Mouse (Mus musculus): ENCODE measurements around the gene Gipr. TPM values are rescaled to one million over a fixed set of nuclear protein-coding genes. Genes with fewer than 3 reads are reported as not detected.
A peak's percentile ranks its signal among the peaks of the same experiment; 100 is the strongest.

Gene Gipr
- polyA plus RNA-seq, 2 experiments, result 1.1 TPM; not detected in 1

DNA sequence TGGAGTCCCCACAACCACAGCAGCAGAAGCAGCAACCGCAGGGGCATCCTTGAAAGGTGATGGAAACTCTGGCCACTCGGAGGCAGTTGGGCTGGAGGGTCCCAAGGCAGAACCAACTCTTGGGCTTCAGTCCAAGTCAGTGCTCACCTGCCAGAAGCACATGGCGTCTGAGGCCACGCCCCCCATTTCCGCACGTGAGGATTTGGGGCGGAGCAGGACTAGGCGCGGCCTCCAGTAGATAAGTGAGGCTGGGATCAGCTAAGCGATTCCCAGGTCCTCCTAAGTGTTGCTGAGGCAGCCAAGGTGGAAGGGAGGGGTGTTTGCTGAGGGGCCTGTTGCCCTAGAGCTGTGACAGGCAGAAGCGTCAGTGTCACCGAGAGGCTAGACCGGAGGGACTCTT is 949 bp downstream of the Gipr start:
- TF ChIP-seq POLR2A (IDR thresholded peaks at IDR 0.05; ENCODE audit: borderline replicate concordance, extremely low read depth, insufficient read depth, insufficient read length), result no peak
- DNase-seq (ENCODE audit: low spot score), result no peak
- Histone ChIP-seq H3K4me1 (ENCODE audit: control insufficient read depth, insufficient read depth, low read length) (peaks cover 19% of the 10 kb centered on the region; the same call in 1 of the 2 replicates), H3K9me3 (ENCODE audit: control insufficient read depth, low read length) (no peaks in the 10 kb centered on the region), H3K27ac (replicated peaks; ENCODE audit: low read depth, low read length) (no peak overlapping the region), H3K4me2 (replicated peaks; ENCODE audit: low read depth, low read length, severe bottlenecking) (peak overlapping the region; percentile 37), H3K9ac (ENCODE audit: low read depth, low read length, severe bottlenecking) (no peak overlapping the region), H3K4me3 (replicated peaks; ENCODE audit: low read length) (no peak overlapping the region), H3K27me3 (ENCODE audit: control insufficient read depth, insufficient read depth, low read length) (peaks cover 13% of the 10 kb centered on the region), H3K36me3 (ENCODE audit: control insufficient read depth, insufficient read depth, low read length) (no peaks in the 10 kb centered on the region)
- 4% methylated on average over 13 of the region's 13 CpGs for WGBS
- no peak for ATAC-seq (ENCODE audit: low FRiP score, low read depth)

GRCm38 (mm10) chr7:19164189-19164588 is 1.7 kb downstream of the Gipr start:
- H3K27ac ChIP-seq (replicated peaks; ENCODE audit: low read depth, low read length), result no peak overlapping the region
- peak overlapping the region; percentile 14 for H3K4me3 ChIP-seq (replicated peaks; ENCODE audit: low read length)
- no peaks in the 10 kb centered on the region for H3K36me3 ChIP-seq (ENCODE audit: control insufficient read depth, insufficient read depth, low read length)
- DNase-seq (ENCODE audit: low spot score) (peak; percentile 49), ATAC-seq (ENCODE audit: low FRiP score, low read depth) (peak; percentile 78)
- H3K4me1 ChIP-seq (ENCODE audit: control insufficient read depth, insufficient read depth, low read length), result peaks cover 19% of the 10 kb centered on the region; the same call in 1 of the 2 replicates
- no peaks in the 10 kb centered on the region for H3K9me3 ChIP-seq (ENCODE audit: control insufficient read depth, low read length)
- TF ChIP-seq POLR2A (IDR thresholded peaks at IDR 0.05; ENCODE audit: borderline replicate concordance, extremely low read depth, insufficient read depth, insufficient read length), result no peak
- WGBS, result 0% methylated on average over 6 of the region's 6 CpGs
- H3K27me3 ChIP-seq (ENCODE audit: control insufficient read depth, insufficient read depth, low read length), result peaks cover 21% of the 10 kb centered on the region
- peak overlapping the region; percentile 37 for H3K4me2 ChIP-seq (replicated peaks; ENCODE audit: low read depth, low read length, severe bottlenecking)
- H3K9ac ChIP-seq (ENCODE audit: low read depth, low read length, severe bottlenecking), result no peak overlapping the region

DNA sequence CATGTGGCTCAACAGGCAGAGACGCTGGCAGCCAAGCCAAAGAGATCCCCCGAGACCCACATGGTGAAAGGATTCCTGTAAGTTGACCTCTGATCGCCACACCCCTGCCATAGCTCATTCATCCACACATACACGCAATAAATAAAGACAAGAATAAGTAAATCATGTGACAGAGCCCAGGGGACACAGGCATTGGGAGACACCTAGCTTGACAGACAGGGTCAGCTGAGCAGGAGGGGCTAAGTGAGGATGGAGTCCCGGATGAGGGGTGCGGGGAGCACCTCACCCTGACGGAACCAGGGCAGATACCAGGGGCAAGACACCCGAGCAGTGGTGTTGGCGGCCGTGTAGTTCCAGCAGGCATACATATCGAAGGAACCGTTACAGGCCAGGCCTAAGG is 2.2 kb downstream of the Gipr start:
- no peaks in the 10 kb centered on the region for H3K9me3 ChIP-seq (ENCODE audit: control insufficient read depth, low read length)
- H3K27ac ChIP-seq (replicated peaks; ENCODE audit: low read depth, low read length), result no peak overlapping the region
- H3K4me3 ChIP-seq (replicated peaks; ENCODE audit: low read length), result 0 out of 2 replicates have a peak overlapping the region, but pooled peaks have one; percentile 14
- H3K36me3 ChIP-seq (ENCODE audit: control insufficient read depth, insufficient read depth, low read length), result no peaks in the 10 kb centered on the region
- DNase-seq (ENCODE audit: low spot score) (no peak), ATAC-seq (ENCODE audit: low FRiP score, low read depth) (0 out of 2 replicates have a peak, but pooled peaks have one; percentile 2)
- H3K4me1 ChIP-seq (ENCODE audit: control insufficient read depth, insufficient read depth, low read length), result peaks cover 19% of the 10 kb centered on the region; the same call in 1 of the 2 replicates
- H3K4me2 ChIP-seq (replicated peaks; ENCODE audit: low read depth, low read length, severe bottlenecking), result peak overlapping the region; percentile 37
- 0 out of 2 replicates have a peak overlapping the region, but pooled peaks have one; percentile 7 for H3K9ac ChIP-seq (ENCODE audit: low read depth, low read length, severe bottlenecking)
- TF ChIP-seq POLR2A (IDR thresholded peaks at IDR 0.05; ENCODE audit: borderline replicate concordance, extremely low read depth, insufficient read depth, insufficient read length), result no peak
- WGBS, result 30% methylated on average over 12 of the region's 12 CpGs
- H3K27me3 ChIP-seq (ENCODE audit: control insufficient read depth, insufficient read depth, low read length), result peaks cover 25% of the 10 kb centered on the region

DNA sequence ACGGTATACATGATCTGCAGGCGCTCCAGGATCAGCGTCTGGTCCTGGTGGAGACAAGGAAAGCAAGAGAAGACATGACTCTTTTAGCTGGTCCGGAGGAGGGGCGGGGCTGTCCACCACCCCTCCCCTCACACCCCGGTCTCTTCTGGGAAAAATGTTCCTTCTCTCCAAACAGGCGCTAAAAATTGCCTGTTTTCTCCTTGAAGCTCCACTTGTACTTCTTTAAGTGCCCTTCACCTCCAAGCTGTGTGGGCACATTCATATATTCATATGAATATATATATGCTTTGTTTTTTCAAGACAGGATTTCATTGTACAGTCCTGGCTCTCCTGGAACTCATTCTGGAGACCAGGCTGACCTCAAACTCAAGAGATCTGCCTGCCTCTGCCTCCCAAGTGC is 3.0 kb downstream of the Gipr start:
- Histone ChIP-seq H3K27ac (replicated peaks; ENCODE audit: low read depth, low read length) (no peak overlapping the region), H3K4me2 (replicated peaks; ENCODE audit: low read depth, low read length, severe bottlenecking) (no peak overlapping the region), H3K9ac (ENCODE audit: low read depth, low read length, severe bottlenecking) (no peak overlapping the region), H3K36me3 (ENCODE audit: control insufficient read depth, insufficient read depth, low read length) (no peaks in the 10 kb centered on the region), H3K4me1 (ENCODE audit: control insufficient read depth, insufficient read depth, low read length) (peaks cover 19% of the 10 kb centered on the region; the same call in 1 of the 2 replicates), H3K27me3 (ENCODE audit: control insufficient read depth, insufficient read depth, low read length) (peaks cover 28% of the 10 kb centered on the region), H3K4me3 (replicated peaks; ENCODE audit: low read length) (no peak overlapping the region), H3K9me3 (ENCODE audit: control insufficient read depth, low read length) (no peaks in the 10 kb centered on the region)
- WGBS, result 89% methylated on average over 7 of the region's 7 CpGs
- DNase-seq (ENCODE audit: low spot score) (no peak), ATAC-seq (ENCODE audit: low FRiP score, low read depth) (no peak)
- no peak for TF ChIP-seq POLR2A (IDR thresholded peaks at IDR 0.05; ENCODE audit: borderline replicate concordance, extremely low read depth, insufficient read depth, insufficient read length)

DNA sequence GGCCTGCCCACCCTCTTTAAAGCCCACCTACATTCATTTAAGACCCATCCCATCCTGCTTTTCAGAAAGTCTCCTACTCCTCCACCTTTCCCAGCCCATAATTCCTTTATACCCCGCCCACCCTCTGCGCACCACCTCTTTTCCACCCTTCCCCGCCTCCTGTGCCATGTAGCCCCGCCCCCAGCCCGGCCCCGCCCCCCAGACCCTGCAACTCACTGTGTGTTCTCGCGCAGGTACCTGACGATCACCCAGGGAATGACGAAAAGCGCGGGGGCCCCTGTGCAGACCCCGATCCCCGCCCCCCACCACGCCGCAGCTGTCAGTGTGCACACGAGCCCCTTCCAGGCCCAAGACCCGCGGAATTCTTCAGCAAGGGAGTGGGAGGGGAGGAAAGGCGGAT is 5.8 kb downstream of the Gipr start:
- ATAC-seq (ENCODE audit: low FRiP score, low read depth) (peak; percentile 46; the same call in 1 of the 2 replicates), DNase-seq (ENCODE audit: low spot score) (no peak)
- Histone ChIP-seq H3K4me3 (replicated peaks; ENCODE audit: low read length) (peak overlapping the region; percentile 31), H3K27me3 (ENCODE audit: control insufficient read depth, insufficient read depth, low read length) (peaks cover 25% of the 10 kb centered on the region), H3K9ac (ENCODE audit: low read depth, low read length, severe bottlenecking) (peak overlapping the region; percentile 13; the same call in 1 of the 2 replicates), H3K4me1 (ENCODE audit: control insufficient read depth, insufficient read depth, low read length) (peaks cover 19% of the 10 kb centered on the region), H3K9me3 (ENCODE audit: control insufficient read depth, low read length) (no peaks in the 10 kb centered on the region), H3K36me3 (ENCODE audit: control insufficient read depth, insufficient read depth, low read length) (no peaks in the 10 kb centered on the region), H3K4me2 (replicated peaks; ENCODE audit: low read depth, low read length, severe bottlenecking) (peak overlapping the region; percentile 55), H3K27ac (replicated peaks; ENCODE audit: low read depth, low read length) (no peak overlapping the region)
- TF ChIP-seq POLR2A (IDR thresholded peaks at IDR 0.05; ENCODE audit: borderline replicate concordance, extremely low read depth, insufficient read depth, insufficient read length), result no peak
- WGBS, result 1% methylated on average over 20 of the region's 20 CpGs
